Mouse (Mus musculus) liver, postnatal 0 days (tissue): ENCODE measurements around the gene Zmat5.

Source experiments
- CTCF ChIP-seq: sonication (generic); IDR thresholded peaks from 2 replicates; pipeline ENCODE4 v1.5.1; 2016; ENCODE audit warnings: antibody characterized with exemption, low read depth
- EP300 ChIP-seq: IDR thresholded peaks from 2 replicates; pipeline ENCODE4 v1.6.1; 2016; ENCODE audit warnings: antibody characterized with exemption, low read depth, mild to moderate bottlenecking

DNA sequence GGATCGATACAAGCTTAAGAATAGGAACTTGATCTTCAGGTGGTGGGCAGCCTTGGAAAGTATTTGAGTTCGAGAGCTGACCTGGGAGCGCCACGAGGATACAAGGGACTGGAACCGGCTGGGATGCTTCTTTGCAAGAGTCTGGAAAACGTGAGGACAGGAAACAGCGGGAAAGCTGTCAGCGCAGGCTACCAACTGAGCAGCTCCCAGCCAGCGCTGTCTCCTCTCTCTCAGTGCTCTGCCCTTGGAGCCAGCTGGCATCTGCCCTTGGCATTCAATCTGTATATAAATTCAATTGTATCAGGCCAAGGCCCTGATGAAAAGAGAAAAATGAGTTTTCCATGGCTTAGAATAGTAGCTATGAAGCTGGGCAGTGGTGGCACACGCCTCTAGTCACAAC, 13.3 kb upstream of the Zmat5 start:
- TF ChIP-seq EP300 (no peak), CTCF (no peak)
